Mouse (Mus musculus): ENCODE data around the gene Gm27021.

DNA sequence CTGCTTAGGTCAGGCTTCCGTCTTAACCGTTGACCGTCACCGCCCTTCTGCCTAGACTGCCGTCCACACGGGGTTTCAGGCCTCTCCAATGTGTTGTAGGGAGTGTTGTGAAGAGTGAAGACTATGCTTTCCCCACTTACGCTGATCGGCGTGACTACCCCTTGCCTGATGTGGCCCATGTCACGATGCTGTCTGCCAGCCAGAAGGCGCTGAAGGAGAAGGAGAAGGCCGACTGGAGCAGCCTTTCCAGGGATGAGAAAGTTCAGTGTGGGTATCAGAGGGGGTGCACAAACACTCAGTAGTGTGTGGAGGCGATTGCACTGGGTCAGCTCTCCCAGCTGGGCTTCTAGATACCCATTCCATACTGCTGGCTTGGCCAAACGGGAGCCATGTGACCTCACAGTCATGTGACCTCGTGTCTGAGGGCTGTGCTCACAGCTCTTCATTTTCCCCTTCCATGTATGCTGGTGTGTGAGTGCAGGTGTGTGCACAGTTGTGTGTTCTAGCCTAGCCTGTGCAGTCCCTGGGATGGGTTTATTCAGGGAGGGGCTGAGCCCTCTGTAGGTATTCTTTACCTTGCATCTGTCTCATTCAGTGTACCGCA, 4.8 kb upstream of the Gm27021 start:
- TF ChIP-seq CTCF (conservative IDR thresholded peaks at IDR 0.05; ENCODE audit: low read length) (no peak), NANOG (IDR thresholded peaks at IDR 0.05; ENCODE audit: borderline replicate concordance, low read length) (no peak)
